Mouse (Mus musculus) kidney, embryonic 14.5 days (tissue): ENCODE data around the gene Cspg4. TPM values are rescaled to one million over a fixed set of nuclear protein-coding genes. Genes with fewer than 3 reads are reported as not detected.

Source experiments
- polyA plus RNA-seq: library from polyadenylated mRNA; unstranded; fragments of >200 nt; fragmentation: Nextera tagmentation; extraction: Ambion mirVana; gene quantifications from 2 replicates; pipeline ENCODE4 v1.2.1, GENCODE M21; 2014

The Cspg4 gene
- polyA plus RNA-seq, 1 experiment from 2014 or later: 19.2 TPM

Other genes with a start within 250 kb of the Cspg4 start
- 4.3 and 4.6 TPM in 2 replicates for gene Lingo1, start 68.6 kb upstream of the Cspg4 start, polyA plus RNA-seq
- 0.20 TPM in 1 of 2 replicates, not detected in the other for gene Odf3l1, start 354 bp upstream of the Cspg4 start, polyA plus RNA-seq
- 4.1 and 8.3 TPM in 2 replicates for gene Snx33, start 63.3 kb downstream of the Cspg4 start, polyA plus RNA-seq
- gene Imp3, start 72.4 kb downstream of the Cspg4 start, polyA plus RNA-seq: 98.4 and 111 TPM in 2 replicates
- 24.3 and 27.7 TPM in 2 replicates for gene Snupn, start 85.8 kb downstream of the Cspg4 start, polyA plus RNA-seq
- gene Ptpn9, start 129.9 kb downstream of the Cspg4 start, polyA plus RNA-seq: 27.3 and 40.0 TPM in 2 replicates
- 28.9 and 53.2 TPM in 2 replicates for gene Sin3a, start 207.0 kb downstream of the Cspg4 start, polyA plus RNA-seq